Mouse (Mus musculus) megakaryocyte, embryonic 14.5 days (primary cell): ENCODE results near the gene Opcml. TPM values are rescaled to one million over a fixed set of nuclear protein-coding genes. Genes with fewer than 3 reads are reported as not detected.

Experiments used
- H3K27me3 ChIP-seq: replicated peaks from 2 replicates; pipeline ENCODE3; 2012; ENCODE audit warnings: inconsistent platforms
- H3K36me3 ChIP-seq: replicated peaks from 2 replicates; pipeline ENCODE3; 2012; ENCODE audit warnings: low read length, inconsistent platforms, mixed read lengths
- H3K4me1 ChIP-seq: 2 replicates; pipeline ENCODE4 v1.6.1; 2012; ENCODE audit warnings: inconsistent platforms
- H3K4me3 ChIP-seq: replicated peaks from 2 replicates; pipeline ENCODE3; 2012; ENCODE audit warnings: moderate library complexity, mild to moderate bottlenecking, inconsistent platforms
- H3K9me3 ChIP-seq: 2 replicates; pipeline ENCODE4 v1.6.1; 2012; ENCODE audit warnings: inconsistent platforms
- FLI1 ChIP-seq: IDR thresholded peaks from 2 replicates; pipeline ENCODE4 v1.6.1; 2012; ENCODE audit warnings: low read length, inconsistent platforms, mixed read lengths
- GATA1 ChIP-seq: IDR thresholded peaks from 3 replicates; pipeline ENCODE4 v1.6.1; 2012; ENCODE audit warnings: mixed read lengths, low read length, inconsistent platforms, borderline replicate concordance
- polyA plus RNA-seq: library from polyadenylated mRNA; stranded (reverse); fragments of >175 nt; gene quantifications from 2 replicates; pipeline ENCODE4 v1.2.3, GENCODE M21; 2012; ENCODE audit warnings: low replicate concordance; ENCODE audit not compliant: insufficient read depth

The Opcml gene
- polyA plus RNA-seq, 1 experiment: 0.07 TPM

DNA sequence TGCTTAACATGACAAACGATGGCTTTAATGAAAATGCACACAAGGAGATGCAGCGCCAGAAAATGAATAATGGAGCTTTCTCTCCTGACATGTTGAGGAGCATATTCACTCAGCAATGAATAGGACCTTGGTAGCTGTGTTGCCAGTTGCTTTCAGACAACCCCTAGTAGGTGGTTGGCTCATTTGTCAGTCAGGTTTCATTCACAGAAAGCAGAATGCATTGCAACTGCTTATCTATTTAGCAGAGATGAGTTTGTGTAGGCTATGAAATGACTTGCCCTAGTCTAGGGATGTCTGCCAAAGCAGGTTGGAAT, 574.5 kb downstream of the Opcml start:
- no peaks in the 10 kb centered on the region for H3K4me1 ChIP-seq
- no peak for TF ChIP-seq FLI1
- no peak for TF ChIP-seq GATA1
- no peak overlapping the region for H3K4me3 ChIP-seq
- H3K27me3 ChIP-seq: no peaks in the 10 kb centered on the region
- H3K9me3 ChIP-seq: no peaks in the 10 kb centered on the region
- H3K36me3 ChIP-seq: no peaks in the 10 kb centered on the region

DNA sequence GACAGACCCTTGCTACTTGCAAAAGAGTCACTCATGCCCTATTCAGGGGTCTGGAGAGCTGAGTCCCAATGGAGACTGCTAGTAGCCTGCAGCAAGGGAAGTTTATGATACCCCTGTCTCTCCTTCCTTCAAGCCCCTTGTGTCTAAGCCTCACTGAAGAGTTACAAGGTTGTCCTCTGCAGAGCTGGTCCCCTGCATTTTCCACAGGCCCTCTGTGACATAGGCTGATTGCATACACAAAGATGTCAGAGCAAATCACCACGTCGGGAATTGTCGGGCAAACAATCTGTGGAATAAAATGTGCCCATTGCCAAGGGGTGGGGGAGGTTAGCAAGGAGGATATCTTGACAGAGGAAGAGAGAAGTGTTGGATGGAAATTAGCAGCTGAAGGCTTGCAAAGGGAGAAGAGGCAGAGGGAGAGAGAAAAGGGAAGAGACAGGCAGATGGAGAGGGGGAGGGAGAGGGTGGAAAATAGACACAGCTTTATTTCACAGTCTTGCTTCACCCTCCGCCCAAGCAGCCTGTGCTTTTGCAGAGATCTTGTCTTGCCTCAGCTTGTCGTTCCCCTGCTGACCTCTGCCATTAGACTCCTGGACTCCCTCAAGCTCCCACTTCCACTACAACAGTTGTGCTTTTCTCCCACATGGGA, 596.1 kb downstream of the Opcml start:
- no peaks in the 10 kb centered on the region for H3K9me3 ChIP-seq
- H3K4me3 ChIP-seq: no peak overlapping the region
- H3K4me1 ChIP-seq: no peaks in the 10 kb centered on the region
- TF ChIP-seq FLI1 (no peak), GATA1 (no peak)
- H3K27me3 ChIP-seq: no peaks in the 10 kb centered on the region
- H3K36me3 ChIP-seq: no peaks in the 10 kb centered on the region

DNA sequence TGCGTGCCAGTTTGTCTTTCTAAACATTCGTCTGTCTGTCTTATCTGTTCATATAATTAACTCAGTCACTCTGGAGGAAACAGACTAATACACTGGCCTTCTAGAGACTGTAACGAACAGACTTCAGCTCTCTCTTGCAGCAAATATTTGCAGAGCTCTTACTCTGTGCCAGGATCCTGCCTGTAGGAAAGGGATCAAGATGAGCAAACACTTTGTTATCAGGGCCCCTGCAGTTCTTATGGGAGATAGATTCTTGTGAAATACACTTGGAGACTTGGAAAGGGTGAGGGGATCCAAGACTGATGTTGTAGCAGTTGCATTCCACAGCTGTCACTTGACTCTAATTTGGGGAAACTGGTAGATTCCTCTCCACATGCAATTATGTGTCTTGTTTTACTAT, 604.6 kb downstream of the Opcml start:
- no peak overlapping the region for H3K4me3 ChIP-seq
- TF ChIP-seq FLI1 (no peak), GATA1 (no peak)
- H3K27me3 ChIP-seq: no peaks in the 10 kb centered on the region
- H3K4me1 ChIP-seq: no peaks in the 10 kb centered on the region
- no peaks in the 10 kb centered on the region for H3K36me3 ChIP-seq
- H3K9me3 ChIP-seq: no peaks in the 10 kb centered on the region

DNA sequence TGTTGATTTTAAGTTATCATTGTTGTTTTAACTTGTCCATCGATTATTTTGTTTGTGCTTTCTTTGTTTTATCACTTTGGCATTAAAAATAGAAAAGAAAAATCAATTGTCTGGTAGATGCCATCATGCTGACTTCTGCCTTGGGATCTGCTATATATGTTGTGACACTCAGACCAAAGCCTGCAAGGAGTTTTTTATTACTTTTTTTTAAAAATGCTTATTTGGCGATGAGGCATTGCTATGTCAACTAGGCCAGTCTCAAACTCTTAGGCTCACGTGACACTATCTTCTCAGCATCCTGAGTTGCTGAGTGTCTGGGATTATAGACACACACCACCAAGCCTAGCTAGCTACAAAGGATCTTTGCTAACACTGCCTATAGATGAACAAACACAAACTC, 605.1 kb downstream of the Opcml start:
- H3K36me3 ChIP-seq: no peaks in the 10 kb centered on the region
- no peak for TF ChIP-seq GATA1
- no peak for TF ChIP-seq FLI1
- no peaks in the 10 kb centered on the region for H3K9me3 ChIP-seq
- H3K4me1 ChIP-seq: no peaks in the 10 kb centered on the region
- H3K4me3 ChIP-seq: no peak overlapping the region
- H3K27me3 ChIP-seq: no peaks in the 10 kb centered on the region

DNA sequence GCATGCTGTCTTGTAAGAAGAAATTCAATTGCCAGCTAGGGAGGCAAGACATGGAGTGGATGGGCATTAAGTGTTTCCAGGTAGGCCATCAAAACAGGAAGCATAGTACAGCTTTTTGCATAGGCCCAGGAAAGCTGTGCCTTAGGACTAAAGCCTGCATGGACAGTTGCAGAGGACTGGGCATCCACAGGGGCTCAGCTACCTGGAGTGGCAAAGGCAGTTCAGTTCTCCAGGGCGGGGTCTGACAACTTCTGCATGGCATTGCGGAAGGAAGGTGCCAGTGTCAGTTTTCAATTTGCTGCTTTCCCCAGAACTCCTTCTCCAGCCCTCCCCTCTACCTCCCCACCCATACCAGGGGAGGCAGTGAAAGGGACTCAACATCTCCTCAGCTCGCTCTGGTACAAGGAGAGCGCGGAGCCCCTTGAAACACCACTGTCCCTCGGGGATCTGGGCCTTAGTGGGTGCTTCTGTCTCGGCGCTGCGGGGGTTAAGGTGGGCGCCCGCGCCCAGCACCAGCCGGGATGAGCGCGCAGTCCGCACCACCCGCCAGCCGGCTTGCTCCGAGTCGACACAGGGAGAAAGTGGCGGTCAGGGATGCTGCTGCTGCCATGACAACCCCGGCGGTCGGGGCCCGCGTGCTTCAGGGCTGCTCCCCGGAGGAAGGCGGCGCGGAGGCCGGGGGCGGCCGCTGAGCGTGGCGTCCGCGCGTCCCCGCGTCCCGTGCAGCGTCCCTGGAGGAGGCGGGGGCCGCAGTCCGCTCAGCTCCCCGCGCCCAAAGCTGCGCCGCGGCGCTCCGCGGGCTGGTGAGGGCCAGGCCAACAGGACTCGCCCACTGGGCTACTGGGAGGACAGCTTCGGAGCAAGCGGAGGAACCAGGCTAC, 612.4 kb downstream of the Opcml start:
- Histone ChIP-seq H3K9me3 (no peaks in the 10 kb centered on the region), H3K4me3 (no peak overlapping the region), H3K27me3 (peaks cover 28% of the 10 kb centered on the region), H3K4me1 (no peaks in the 10 kb centered on the region), H3K36me3 (no peaks in the 10 kb centered on the region)
- TF ChIP-seq GATA1: no peak
- TF ChIP-seq FLI1: no peak

DNA sequence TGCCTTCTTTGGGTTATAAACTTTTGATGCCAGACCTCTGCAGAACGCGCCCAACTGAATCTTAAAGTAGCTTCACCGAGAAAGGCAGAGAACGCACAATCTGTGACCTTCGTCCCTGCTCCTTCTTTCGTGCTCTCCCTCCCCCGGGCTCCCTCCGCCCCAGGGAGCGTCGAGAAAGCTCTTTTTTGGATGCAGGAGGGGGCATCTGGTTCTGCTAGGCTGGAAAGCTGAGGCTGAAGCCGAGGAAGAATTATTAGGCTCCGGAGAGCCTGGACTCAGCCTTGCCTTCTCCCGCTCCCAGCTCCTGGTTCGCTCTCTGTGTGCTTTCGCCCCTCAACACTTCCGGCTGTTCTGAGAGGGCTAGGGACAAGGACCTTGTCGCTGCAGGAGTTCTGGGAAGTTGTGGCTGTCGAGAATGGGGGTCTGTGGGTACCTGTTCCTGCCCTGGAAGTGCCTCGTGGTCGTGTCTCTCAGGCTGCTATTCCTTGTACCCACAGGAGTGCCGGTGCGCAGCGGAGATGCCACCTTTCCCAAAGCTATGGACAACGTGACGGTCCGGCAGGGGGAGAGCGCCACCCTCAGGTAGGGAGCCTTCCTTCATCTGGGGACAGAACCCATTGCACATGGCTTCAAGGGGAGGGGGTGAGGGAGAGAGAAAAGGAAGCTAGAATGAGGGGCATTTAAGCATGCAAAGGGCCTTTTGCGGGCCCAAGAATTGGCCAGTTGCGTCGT, 613.4 kb downstream of the Opcml start:
- no peak overlapping the region for H3K4me3 ChIP-seq
- TF ChIP-seq FLI1 (no peak), GATA1 (no peak)
- no peaks in the 10 kb centered on the region for H3K36me3 ChIP-seq
- peaks cover 28% of the 10 kb centered on the region for H3K27me3 ChIP-seq
- no peaks in the 10 kb centered on the region for H3K9me3 ChIP-seq
- no peaks in the 10 kb centered on the region for H3K4me1 ChIP-seq

DNA sequence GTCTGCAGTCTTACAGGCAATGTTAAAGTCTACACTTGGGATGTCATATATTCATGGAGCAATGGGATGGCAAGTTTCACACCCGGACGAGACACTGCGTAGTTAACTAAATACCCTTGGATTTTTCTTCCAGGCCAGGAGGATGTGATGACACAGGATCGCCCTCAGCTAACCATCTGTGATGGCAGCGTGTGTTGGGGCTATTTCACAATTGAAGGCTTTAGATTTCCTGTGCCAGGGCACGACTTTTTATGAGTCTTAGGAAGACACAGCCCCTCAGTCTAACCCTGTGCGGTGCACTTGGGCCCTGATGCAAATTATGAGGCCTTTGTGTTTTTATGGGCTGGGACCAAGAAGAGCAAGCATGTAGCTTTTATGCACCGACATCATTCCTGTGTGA, 614.0 kb downstream of the Opcml start:
- H3K9me3 ChIP-seq: no peaks in the 10 kb centered on the region
- peaks cover 28% of the 10 kb centered on the region for H3K27me3 ChIP-seq
- H3K4me3 ChIP-seq: no peak overlapping the region
- no peak for TF ChIP-seq GATA1
- no peak for TF ChIP-seq FLI1
- H3K4me1 ChIP-seq: no peaks in the 10 kb centered on the region
- no peaks in the 10 kb centered on the region for H3K36me3 ChIP-seq

DNA sequence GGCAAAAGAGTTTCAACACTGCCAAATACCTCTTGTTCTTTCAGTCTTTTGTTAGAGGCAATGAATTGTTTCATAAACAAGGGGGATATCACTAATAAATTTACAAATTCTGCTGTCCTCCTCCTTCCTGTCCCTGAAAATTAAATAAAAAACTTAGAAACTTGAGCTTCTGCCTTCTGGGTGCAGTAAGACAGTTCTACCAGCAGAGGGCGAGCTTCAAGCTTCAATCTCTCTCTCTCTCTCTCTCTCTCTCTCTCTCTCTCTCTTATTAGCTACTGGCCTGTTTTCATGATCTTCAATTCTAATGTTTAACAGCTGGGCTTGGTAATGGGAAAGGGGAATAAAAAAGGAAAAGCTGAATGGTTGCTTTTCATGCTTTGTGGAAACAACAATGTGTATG, 615.2 kb downstream of the Opcml start:
- H3K36me3 ChIP-seq: no peaks in the 10 kb centered on the region
- peaks cover 28% of the 10 kb centered on the region for H3K27me3 ChIP-seq
- no peaks in the 10 kb centered on the region for H3K4me1 ChIP-seq
- TF ChIP-seq GATA1 (no peak), FLI1 (no peak)
- H3K4me3 ChIP-seq: no peak overlapping the region
- no peaks in the 10 kb centered on the region for H3K9me3 ChIP-seq

DNA sequence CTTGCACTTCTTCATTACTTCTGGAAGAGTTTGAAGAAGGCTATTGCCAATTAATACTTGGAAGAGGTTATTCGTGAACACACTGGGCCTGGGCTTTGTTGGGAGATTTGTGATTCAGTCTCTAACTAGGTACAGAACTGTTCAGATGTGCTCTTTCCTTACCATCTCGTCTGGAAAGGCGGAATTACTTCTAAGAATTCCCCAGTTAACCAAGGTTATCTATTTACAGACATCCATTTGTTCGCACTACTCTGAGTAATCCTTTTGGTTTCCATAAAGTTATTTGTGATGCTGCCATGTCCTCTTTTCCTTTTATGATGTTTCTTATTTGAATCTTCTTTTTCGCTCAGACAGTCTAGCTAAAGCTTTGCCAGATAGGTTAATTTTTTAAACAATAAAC, 630.2 kb downstream of the Opcml start:
- no peaks in the 10 kb centered on the region for H3K4me1 ChIP-seq
- H3K9me3 ChIP-seq: no peaks in the 10 kb centered on the region
- no peak overlapping the region for H3K4me3 ChIP-seq
- TF ChIP-seq FLI1 (no peak), GATA1 (no peak)
- no peaks in the 10 kb centered on the region for H3K27me3 ChIP-seq
- H3K36me3 ChIP-seq: no peaks in the 10 kb centered on the region

DNA sequence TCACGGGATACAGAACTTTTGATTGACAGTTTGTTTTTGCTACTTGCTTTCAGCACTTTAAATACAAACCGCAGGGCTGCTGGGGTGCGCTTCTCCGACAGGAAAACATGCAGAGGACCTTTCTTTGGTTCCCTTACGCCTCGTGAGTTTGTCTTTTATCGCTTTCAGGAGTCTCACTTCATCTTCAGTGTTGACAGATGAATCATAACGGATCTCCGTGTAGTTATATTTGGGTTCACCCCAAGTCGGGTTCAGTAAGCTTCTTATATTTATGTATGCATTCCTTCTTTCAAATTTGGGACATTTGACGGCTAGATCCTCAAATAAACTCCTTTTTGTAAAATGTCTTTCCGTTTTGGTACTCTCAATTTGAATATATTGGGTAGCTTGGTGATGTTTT, 632.8 kb downstream of the Opcml start:
- Histone ChIP-seq H3K4me1 (no peaks in the 10 kb centered on the region), H3K9me3 (0 out of 2 replicates have a peak, but pooled peaks cover 5% of the 10 kb centered on the region), H3K27me3 (no peaks in the 10 kb centered on the region), H3K4me3 (no peak overlapping the region), H3K36me3 (no peaks in the 10 kb centered on the region)
- no peak for TF ChIP-seq GATA1
- TF ChIP-seq FLI1: no peak
